Mouse (Mus musculus): ENCODE results near the gene Tgm4. TPM values are rescaled to one million over a fixed set of nuclear protein-coding genes. Genes with fewer than 3 reads are reported as not detected.

Tgm4 gene
- polyA plus RNA-seq, 1 experiment from 2014 or later = 0.52 TPM

DNA sequence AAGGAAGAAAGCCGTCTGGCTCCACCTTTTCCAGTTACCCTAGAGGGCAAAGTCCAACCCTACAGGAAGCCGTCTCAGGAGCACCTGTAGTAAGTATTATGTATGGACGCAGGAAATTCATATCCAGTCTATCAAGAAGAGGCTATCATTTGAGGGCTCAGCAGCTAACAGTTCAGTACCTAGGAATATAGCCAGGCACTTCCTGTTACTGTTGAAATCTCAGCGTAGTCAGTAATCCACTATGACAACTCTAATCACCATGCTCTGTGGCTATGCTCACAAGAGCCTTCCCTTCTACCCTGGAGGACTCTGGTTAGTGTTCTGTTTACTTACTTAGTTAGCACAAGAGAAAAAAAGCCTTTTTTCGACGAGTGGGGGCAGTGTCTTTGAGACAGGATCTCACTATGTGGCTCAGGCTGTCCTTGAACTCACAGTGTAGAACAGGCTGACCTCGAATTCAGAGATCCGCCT, 77.3 kb downstream of the Tgm4 start:
- no peaks in the 10 kb centered on the region for H3K9me3 ChIP-seq (replicated peaks; ENCODE audit: control insufficient read depth, low read length)
- peak overlapping the region; percentile 48 for H3K4me2 ChIP-seq (ENCODE audit: low read depth, low read length)
- no peak overlapping the region for H3K9ac ChIP-seq (replicated peaks; ENCODE audit: low read length)
- no peaks in the 10 kb centered on the region for H3K4me1 ChIP-seq (ENCODE audit: control insufficient read depth, insufficient read depth, low read length)
- H3K4me3 ChIP-seq (ENCODE audit: low read depth, low read length) = peak overlapping the region; percentile 78; the same call in 1 of the 2 replicates
- no peaks in the 10 kb centered on the region for H3K36me3 ChIP-seq (replicated peaks; ENCODE audit: control insufficient read depth, insufficient read depth, low read depth, low read length)
- ATAC-seq (replicated peaks; ENCODE audit: insufficient number of reproducible peaks, low FRiP score, low TSS enrichment, low read depth) (no peak), DNase-seq (ENCODE audit: low spot score) (no peak)
- H3K27me3 ChIP-seq (ENCODE audit: control insufficient read depth, insufficient read depth, low read length) = no peaks in the 10 kb centered on the region
- no peak overlapping the region for H3K27ac ChIP-seq (replicated peaks; ENCODE audit: low read depth, low read length)
- 54% methylated on average over 8 of the region's 8 CpGs for WGBS

DNA sequence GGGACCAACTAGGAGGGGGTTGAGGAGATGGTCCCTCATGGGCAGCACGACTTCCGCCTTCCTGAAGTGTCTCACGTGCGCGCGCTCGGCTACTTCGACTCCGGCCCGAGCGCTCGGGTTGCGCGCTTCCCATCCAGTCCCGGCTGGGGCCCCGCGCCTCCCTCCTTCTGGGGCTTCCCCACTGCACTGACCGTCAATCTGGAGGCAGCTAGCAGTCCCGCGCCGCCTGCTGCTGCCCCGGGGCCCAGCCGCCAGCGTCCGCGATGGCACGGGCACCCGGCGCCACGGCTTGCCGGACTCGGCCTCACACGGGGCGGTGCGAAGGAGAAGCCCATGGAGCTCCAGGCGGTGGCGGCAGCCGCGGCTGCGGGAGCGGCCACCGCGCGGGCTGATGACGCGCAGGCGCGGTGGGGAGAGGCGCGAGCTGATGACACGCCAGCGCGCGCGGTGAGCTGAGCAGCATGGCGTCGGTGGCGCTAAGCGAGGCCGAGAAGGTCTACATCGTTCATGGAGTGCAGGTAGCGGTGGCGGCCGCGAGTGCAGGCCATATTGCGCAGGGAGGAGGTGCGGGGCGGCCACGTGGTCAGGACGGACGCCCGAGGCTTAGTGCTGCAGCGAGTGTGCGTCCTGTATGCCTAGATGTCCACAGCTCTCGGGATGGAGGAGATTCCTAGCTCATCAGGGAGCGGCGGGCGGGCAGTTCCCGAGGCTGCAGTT, 78.4 kb downstream of the Tgm4 start, which contains the start of the genes Zdhhc3 and Exosc7:
Zdhhc3 (minus strand) TSS at position 401 of the 717 bp plus-strand sequence.
Exosc7 (plus strand) TSS at position 411 of the 717 bp plus-strand sequence.
- H3K4me2 ChIP-seq (ENCODE audit: low read depth, low read length) = peak within 1 kb of the TSS; percentile 48
- H3K36me3 ChIP-seq (replicated peaks; ENCODE audit: control insufficient read depth, insufficient read depth, low read depth, low read length) = no peaks in the 10 kb centered on the region
- no peaks in the 10 kb centered on the region for H3K4me1 ChIP-seq (ENCODE audit: control insufficient read depth, insufficient read depth, low read length)
- no peaks in the 10 kb centered on the region for H3K27me3 ChIP-seq (ENCODE audit: control insufficient read depth, insufficient read depth, low read length)
- peak within 1 kb of the TSS; percentile 89 for H3K9ac ChIP-seq (replicated peaks; ENCODE audit: low read length)
- DNase-seq (ENCODE audit: low spot score) (peak; percentile 94), ATAC-seq (replicated peaks; ENCODE audit: insufficient number of reproducible peaks, low FRiP score, low TSS enrichment, low read depth) (peak; percentile 91)
- H3K9me3 ChIP-seq (replicated peaks; ENCODE audit: control insufficient read depth, low read length) = no peaks in the 10 kb centered on the region
- peak within 1 kb of the TSS; percentile 83 for H3K27ac ChIP-seq (replicated peaks; ENCODE audit: low read depth, low read length)
- peak within 1 kb of the TSS; percentile 78 for H3K4me3 ChIP-seq (ENCODE audit: low read depth, low read length)
- under 1% methylated on average over 79 of the region's 79 CpGs for WGBS

DNA sequence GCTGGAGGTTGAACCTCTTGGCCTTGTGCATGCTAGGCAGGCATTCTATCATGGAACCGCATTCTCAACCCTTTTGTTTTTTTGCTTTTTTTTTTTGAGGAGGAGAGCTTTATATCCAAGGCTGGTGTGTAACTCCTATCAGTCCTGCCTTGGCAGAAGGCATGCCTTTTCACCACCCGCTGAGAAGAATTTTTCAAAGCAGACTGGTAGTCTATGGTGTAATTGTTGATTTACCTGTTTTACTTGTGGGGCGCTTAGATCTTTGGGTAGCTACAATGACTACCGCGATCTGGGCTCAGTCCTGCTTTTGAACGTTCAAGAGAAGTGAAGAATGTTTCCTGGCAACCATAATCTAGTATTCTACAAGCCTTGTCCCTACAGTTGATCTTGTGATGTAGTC, 79.4 kb downstream of the Tgm4 start:
- Histone ChIP-seq H3K27ac (replicated peaks; ENCODE audit: low read depth, low read length) (no peak overlapping the region), H3K27me3 (ENCODE audit: control insufficient read depth, insufficient read depth, low read length) (no peaks in the 10 kb centered on the region), H3K4me3 (ENCODE audit: low read depth, low read length) (peak overlapping the region; percentile 78), H3K9me3 (replicated peaks; ENCODE audit: control insufficient read depth, low read length) (no peaks in the 10 kb centered on the region), H3K4me1 (ENCODE audit: control insufficient read depth, insufficient read depth, low read length) (no peaks in the 10 kb centered on the region), H3K36me3 (replicated peaks; ENCODE audit: control insufficient read depth, insufficient read depth, low read depth, low read length) (no peaks in the 10 kb centered on the region), H3K4me2 (ENCODE audit: low read depth, low read length) (peak overlapping the region; percentile 48), H3K9ac (replicated peaks; ENCODE audit: low read length) (peak overlapping the region; percentile 89)
- DNase-seq (ENCODE audit: low spot score) (no peak), ATAC-seq (replicated peaks; ENCODE audit: insufficient number of reproducible peaks, low FRiP score, low TSS enrichment, low read depth) (no peak)
- WGBS = 76% methylated on average over 6 of the region's 6 CpGs

DNA sequence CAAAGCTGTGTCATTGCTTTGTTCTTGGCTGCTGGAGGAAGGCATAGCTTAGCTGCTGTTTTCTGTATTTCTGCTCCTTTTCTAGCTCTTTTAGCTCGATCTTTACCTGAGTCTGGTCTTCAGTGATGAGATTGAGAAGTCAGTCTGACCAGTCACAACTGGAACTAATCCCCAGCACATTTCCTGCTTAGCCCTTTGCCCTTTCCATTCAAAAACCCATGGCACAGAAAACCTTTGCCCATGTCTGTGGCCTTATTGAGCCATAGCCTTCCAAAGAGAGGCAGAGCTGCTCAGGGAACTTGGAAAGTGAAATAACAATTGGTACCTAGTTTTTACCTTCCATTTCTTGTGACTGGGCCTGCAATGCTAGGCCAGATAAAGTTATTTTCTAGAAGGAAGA, 81.0 kb downstream of the Tgm4 start:
- ATAC-seq (replicated peaks; ENCODE audit: insufficient number of reproducible peaks, low FRiP score, low TSS enrichment, low read depth) = no peak
- WGBS = 91% methylated on average over 1 of the region's 1 CpGs

More for the DNA sequence above, 81.0 kb downstream of the Tgm4 start:
- H3K4me2 ChIP-seq (ENCODE audit: low read depth, low read length) = no peak overlapping the region
- no peak overlapping the region for H3K4me3 ChIP-seq (ENCODE audit: low read depth, low read length)
- no peaks in the 10 kb centered on the region for H3K4me1 ChIP-seq (ENCODE audit: control insufficient read depth, insufficient read depth, low read length)
- no peak overlapping the region for H3K27ac ChIP-seq (replicated peaks; ENCODE audit: low read depth, low read length)
- no peak for DNase-seq (ENCODE audit: low spot score)
- no peaks in the 10 kb centered on the region for H3K9me3 ChIP-seq (replicated peaks; ENCODE audit: control insufficient read depth, low read length)
- H3K36me3 ChIP-seq (replicated peaks; ENCODE audit: control insufficient read depth, insufficient read depth, low read depth, low read length) = peaks cover 7% of the 10 kb centered on the region
- H3K27me3 ChIP-seq (ENCODE audit: control insufficient read depth, insufficient read depth, low read length) = no peaks in the 10 kb centered on the region
- no peak overlapping the region for H3K9ac ChIP-seq (replicated peaks; ENCODE audit: low read length)

Other genes starting within 250 kb of the Tgm4 start
- 4.9 and 5.8 TPM in 2 replicates for gene Tcaim, start 229.2 kb upstream of the Tgm4 start, polyA plus RNA-seq (2014; fragmentation: Nextera tagmentation; extraction: Ambion mirVana)
- gene Gm35549, start 190.7 kb upstream of the Tgm4 start, polyA plus RNA-seq (2014; fragmentation: Nextera tagmentation; extraction: Ambion mirVana) = 0.60 and 0.73 TPM in 2 replicates
- gene Zfp445, start 168.7 kb upstream of the Tgm4 start, polyA plus RNA-seq (2014; fragmentation: Nextera tagmentation; extraction: Ambion mirVana) = 67.3 and 70.2 TPM in 2 replicates
- gene Zkscan7, start 149.0 kb upstream of the Tgm4 start, polyA plus RNA-seq (2014; fragmentation: Nextera tagmentation; extraction: Ambion mirVana) = 2.0 and 2.8 TPM in 2 replicates
- 31.0 and 32.1 TPM in 2 replicates for gene Zfp105, start 111.7 kb upstream of the Tgm4 start, polyA plus RNA-seq (2014; fragmentation: Nextera tagmentation; extraction: Ambion mirVana)
- gene 1110059G10Rik, start 83.7 kb upstream of the Tgm4 start, polyA plus RNA-seq (2014; fragmentation: Nextera tagmentation; extraction: Ambion mirVana) = 32.3 and 37.5 TPM in 2 replicates
- gene Kif15, start 83.7 kb upstream of the Tgm4 start, polyA plus RNA-seq (2014; fragmentation: Nextera tagmentation; extraction: Ambion mirVana) = 49.4 and 52.5 TPM in 2 replicates
- gene Tmem42, start 13.4 kb upstream of the Tgm4 start, polyA plus RNA-seq (2014; fragmentation: Nextera tagmentation; extraction: Ambion mirVana) = 12.8 and 17.7 TPM in 2 replicates
- gene Zdhhc3, start 78.5 kb downstream of the Tgm4 start, polyA plus RNA-seq (2014; fragmentation: Nextera tagmentation; extraction: Ambion mirVana) = 56.9 and 64.3 TPM in 2 replicates
- gene Exosc7, start 78.5 kb downstream of the Tgm4 start, polyA plus RNA-seq (2014; fragmentation: Nextera tagmentation; extraction: Ambion mirVana) = 106 and 109 TPM in 2 replicates
- not detected in 2 replicates for gene Clec3b, start 116.2 kb downstream of the Tgm4 start, polyA plus RNA-seq (2014; fragmentation: Nextera tagmentation; extraction: Ambion mirVana)
- gene Cdcp1, start 181.3 kb downstream of the Tgm4 start, polyA plus RNA-seq (2014; fragmentation: Nextera tagmentation; extraction: Ambion mirVana) = 3.0 and 3.8 TPM in 2 replicates
- 3.9 and 4.9 TPM in 2 replicates for gene Tmem158, start 226.0 kb downstream of the Tgm4 start, polyA plus RNA-seq (2014; fragmentation: Nextera tagmentation; extraction: Ambion mirVana)

Data from embryonic facial prominence, embryonic 11.5 days (tissue).